Mouse (Mus musculus) heart, postnatal 0 days (tissue): ENCODE data around the gene Nav2.

Source experiments
- CTCF ChIP-seq: IDR thresholded peaks from 2 replicates; pipeline ENCODE4 v1.5.1; 2016; ENCODE audit warnings: antibody characterized with exemption, control low read depth, low read depth
- EP300 ChIP-seq: IDR thresholded peaks from 2 replicates; pipeline ENCODE4 v1.6.1; 2016; ENCODE audit warnings: antibody characterized with exemption, low read depth

DNA sequence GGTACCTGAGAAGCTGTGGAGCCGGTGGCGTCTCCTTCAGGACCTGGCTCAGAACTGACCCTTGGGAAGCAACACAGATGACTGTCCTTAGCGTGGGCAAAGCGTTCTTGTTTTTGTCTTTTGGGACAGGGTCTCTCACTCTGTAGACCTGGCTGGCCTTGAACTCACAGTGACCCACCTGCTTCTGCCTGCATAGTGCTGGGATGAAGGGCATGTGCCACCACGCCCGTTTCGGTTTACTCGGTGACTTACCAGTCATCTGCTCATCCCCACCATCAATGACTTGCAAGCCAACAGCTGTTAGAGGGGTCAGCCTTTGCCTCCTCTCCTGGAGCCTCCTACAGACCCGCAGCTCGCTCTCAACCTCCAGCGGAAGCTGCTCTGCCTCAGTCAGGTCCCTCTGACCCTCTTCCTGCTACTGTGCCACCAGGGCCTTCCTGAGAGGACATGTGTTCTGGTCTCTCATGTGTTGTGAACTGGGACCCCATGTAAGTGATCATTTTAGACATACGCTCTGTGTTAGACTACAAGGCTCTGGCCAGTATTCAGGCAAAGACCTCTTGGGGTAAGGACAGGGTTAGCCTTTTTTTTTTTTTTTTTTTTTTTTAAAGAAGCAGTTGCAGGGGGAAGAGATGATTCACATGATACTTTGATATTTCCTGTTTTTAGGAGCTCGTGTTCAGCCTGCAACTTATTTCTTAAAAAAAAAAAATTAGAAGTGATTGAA is 342.2 kb downstream of the Nav2 start:
- TF ChIP-seq CTCF (no peak), EP300 (no peak)
